Mouse (Mus musculus): Measurements from ENCODE around the gene Olfr1480. TPM values are rescaled to one million over a fixed set of nuclear protein-coding genes. Genes with fewer than 3 reads are reported as not detected.

The Olfr1480 gene
- polyA plus RNA-seq (2016; fragmentation: Nextera tagmentation; extraction: Ambion mirVana): not detected in 2 replicates

GRCm38 (mm10) chr19:13527613-13528012 is at the start of gene Olfr1480:
Olfr1480 (plus strand) TSS chr19:13527913.
- Histone ChIP-seq H3K4me3 (no peak within 1 kb of the TSS), H3K27me3 (ENCODE audit: low read depth, poor library complexity, severe bottlenecking) (no peaks in the 10 kb centered on the region), H3K27ac (no peak within 1 kb of the TSS), H3K9me3 (replicated peaks) (0 out of 2 replicates have a peak, but pooled peaks cover 5% of the 10 kb centered on the region), H3K36me3 (no peaks in the 10 kb centered on the region), H3K4me1 (no peaks in the 10 kb centered on the region)
- 79% methylated on average over 2 of the region's 2 CpGs for WGBS
- DNase-seq (ENCODE audit: low spot score): no peak

DNA sequence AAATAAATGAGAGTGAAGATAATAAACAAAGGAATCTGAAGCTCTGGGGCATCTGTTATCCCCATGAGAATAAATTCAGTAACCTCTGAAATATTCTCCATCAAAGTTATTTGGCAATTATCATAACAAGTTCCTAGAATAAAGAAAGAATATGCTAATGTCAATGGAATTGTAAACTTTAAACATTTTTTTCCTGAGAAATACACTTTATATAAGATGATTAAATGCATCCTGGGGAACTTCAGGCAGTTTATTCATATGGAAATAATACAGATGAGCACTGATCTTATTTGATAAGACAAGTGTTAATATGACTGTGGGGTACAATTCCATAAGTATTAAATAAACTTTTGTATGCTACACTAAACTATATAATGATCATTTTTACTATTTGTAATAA is 47.6 kb upstream of the Olfr1480 start, which contains the start of gene Olfr1475:
TSS of gene Olfr1475 (minus strand) at position 101 of the 400 bp plus-strand sequence.
- H3K36me3 ChIP-seq: no peaks in the 10 kb centered on the region
- no peaks in the 10 kb centered on the region for H3K27me3 ChIP-seq (ENCODE audit: low read depth, poor library complexity, severe bottlenecking)
- no peak within 1 kb of the TSS for H3K27ac ChIP-seq
- no peaks in the 10 kb centered on the region for H3K4me1 ChIP-seq
- no peak within 1 kb of the TSS for H3K4me3 ChIP-seq
- no peak for DNase-seq (ENCODE audit: low spot score)
- H3K9me3 ChIP-seq (replicated peaks): no peaks in the 10 kb centered on the region

- Histone ChIP-seq H3K4me3 (no peak within 1 kb of the TSS), H3K27me3 (ENCODE audit: low read depth, poor library complexity, severe bottlenecking) (no peaks in the 10 kb centered on the region), H3K9me3 (replicated peaks) (0 out of 2 replicates have a peak, but pooled peaks cover 3% of the 10 kb centered on the region), H3K36me3 (no peaks in the 10 kb centered on the region), H3K4me1 (no peaks in the 10 kb centered on the region), H3K27ac (no peak within 1 kb of the TSS)
- no peak for DNase-seq (ENCODE audit: low spot score)
- 84% methylated on average over 3 of the region's 3 CpGs for WGBS
Measured at GRCm38 (mm10) chr19:13500246-13500645, 27.5 kb upstream of the Olfr1480 start, which contains the start of gene Olfr1477. Olfr1477 (plus strand) TSS chr19:13500546.

Other genes starting within 250 kb of the Olfr1480 start
- not detected in 2 replicates for gene Olfr1465, start 212.4 kb upstream of the Olfr1480 start, polyA plus RNA-seq (2016; fragmentation: Nextera tagmentation; extraction: Ambion mirVana)
- gene Olfr1466, start 189.1 kb upstream of the Olfr1480 start, polyA plus RNA-seq (2016; fragmentation: Nextera tagmentation; extraction: Ambion mirVana): not detected in 2 replicates
- gene Olfr1467, start 165.7 kb upstream of the Olfr1480 start, polyA plus RNA-seq (2016; fragmentation: Nextera tagmentation; extraction: Ambion mirVana): not detected in 2 replicates
- gene Olfr1469, start 120.1 kb upstream of the Olfr1480 start, polyA plus RNA-seq (2016; fragmentation: Nextera tagmentation; extraction: Ambion mirVana): not detected in 2 replicates
- not detected in 2 replicates for gene Olfr1471, start 84.5 kb upstream of the Olfr1480 start, polyA plus RNA-seq (2016; fragmentation: Nextera tagmentation; extraction: Ambion mirVana)
- not detected in 2 replicates for gene Olfr1472, start 71.8 kb upstream of the Olfr1480 start, polyA plus RNA-seq (2016; fragmentation: Nextera tagmentation; extraction: Ambion mirVana)
- gene Olfr1474, start 58.3 kb upstream of the Olfr1480 start, polyA plus RNA-seq (2016; fragmentation: Nextera tagmentation; extraction: Ambion mirVana): not detected in 2 replicates
- not detected in 2 replicates for gene Olfr1475, start 47.7 kb upstream of the Olfr1480 start, polyA plus RNA-seq (2016; fragmentation: Nextera tagmentation; extraction: Ambion mirVana)
- not detected in 2 replicates for gene Olfr1477, start 27.4 kb upstream of the Olfr1480 start, polyA plus RNA-seq (2016; fragmentation: Nextera tagmentation; extraction: Ambion mirVana)
- not detected in 2 replicates for gene Olfr1484, start 55.6 kb downstream of the Olfr1480 start, polyA plus RNA-seq (2016; fragmentation: Nextera tagmentation; extraction: Ambion mirVana)
- gene Olfr1487, start 89.5 kb downstream of the Olfr1480 start, polyA plus RNA-seq (2016; fragmentation: Nextera tagmentation; extraction: Ambion mirVana): not detected in 2 replicates
- not detected in 2 replicates for gene Olfr1489, start 103.7 kb downstream of the Olfr1480 start, polyA plus RNA-seq (2016; fragmentation: Nextera tagmentation; extraction: Ambion mirVana)
- not detected in 2 replicates for gene Olfr1490, start 123.2 kb downstream of the Olfr1480 start, polyA plus RNA-seq (2016; fragmentation: Nextera tagmentation; extraction: Ambion mirVana)
- not detected in 2 replicates for gene Olfr1491, start 169.4 kb downstream of the Olfr1480 start, polyA plus RNA-seq (2016; fragmentation: Nextera tagmentation; extraction: Ambion mirVana)
- not detected in 2 replicates for gene Olfr1493-ps1, start 195.4 kb downstream of the Olfr1480 start, polyA plus RNA-seq (2016; fragmentation: Nextera tagmentation; extraction: Ambion mirVana)
- not detected in 2 replicates for gene Olfr1494, start 211.8 kb downstream of the Olfr1480 start, polyA plus RNA-seq (2016; fragmentation: Nextera tagmentation; extraction: Ambion mirVana)
- gene Olfr1495, start 236.7 kb downstream of the Olfr1480 start, polyA plus RNA-seq (2016; fragmentation: Nextera tagmentation; extraction: Ambion mirVana): not detected in 2 replicates
- gene Olfr1496, start 250.0 kb downstream of the Olfr1480 start, polyA plus RNA-seq (2016; fragmentation: Nextera tagmentation; extraction: Ambion mirVana): not detected in 2 replicates

All from limb, embryonic 10.5 days (tissue).